8 mouse cellular contexts compared by ENCODE assay signal in genomic region chr14:45219281-45220089, GRCm38 (mm10). TPM values are rescaled to one million over a fixed set of nuclear protein-coding genes. Genes with fewer than 3 reads are reported as not detected.
A peak's percentile ranks its signal among the peaks of the same experiment; 100 is the strongest.
DNase-seq lines count a peak whose midpoint lies in the region; ATAC-seq and TF ChIP-seq lines count a peak whose summit lies in the region.

Gene Gpr137c, plus strand, starts transcription at chr14:45219717.

- no peak for TF ChIP-seq EP300 in CH12.LX (IDR thresholded peaks at IDR 0.05; ENCODE audit: low read length)

- peak within 1 kb of the TSS; percentile 56 to 77 (median 71) for H3K4me3 ChIP-seq in CH12.LX (replicated peaks in 1 of 3; ENCODE audit: low read depth in 2 of 3, low read length in 2 of 3, poor library complexity in 1 of 3)
- peak within 1 kb of the TSS; percentile 92 for H3K4me3 ChIP-seq in forebrain, embryonic 12.5 days (replicated peaks)
- peak within 1 kb of the TSS; percentile 87 for H3K4me3 ChIP-seq in heart, embryonic 16.5 days (ENCODE audit: low read length)
- peak within 1 kb of the TSS; percentile 69 for H3K4me3 ChIP-seq in liver, embryonic 13.5 days (replicated peaks)
- peak within 1 kb of the TSS; percentile 76 for H3K4me3 ChIP-seq in stomach, embryonic 14.5 days (ENCODE audit: low read depth, low read length)

- H3K36me3 ChIP-seq in CH12.LX (replicated peaks in 1 of 2; ENCODE audit: control insufficient read depth in 1 of 2, insufficient read depth in 1 of 2, low read length in 1 of 2): no peaks in the 10 kb centered on the region
- H3K36me3 ChIP-seq in forebrain, embryonic 12.5 days (replicated peaks): no peaks in the 10 kb centered on the region
- no peaks in the 10 kb centered on the region for H3K36me3 ChIP-seq in heart, embryonic 16.5 days (ENCODE audit: control insufficient read depth, insufficient read depth)
- H3K36me3 ChIP-seq in liver, embryonic 13.5 days: no peaks in the 10 kb centered on the region
- H3K36me3 ChIP-seq in stomach, embryonic 14.5 days (ENCODE audit: control insufficient read depth, insufficient read depth, low read length): no peaks in the 10 kb centered on the region

- H3K9me3 ChIP-seq in CH12.LX (replicated peaks; ENCODE audit: low read length): no peaks in the 10 kb centered on the region
- no peaks in the 10 kb centered on the region for H3K9me3 ChIP-seq in forebrain, embryonic 12.5 days
- no peaks in the 10 kb centered on the region for H3K9me3 ChIP-seq in heart, embryonic 16.5 days (replicated peaks; ENCODE audit: control insufficient read depth, low read length)
- H3K9me3 ChIP-seq in liver, embryonic 13.5 days (replicated peaks): no peaks in the 10 kb centered on the region
- no peaks in the 10 kb centered on the region for H3K9me3 ChIP-seq in stomach, embryonic 14.5 days (ENCODE audit: control insufficient read depth, low read depth, low read length)

- TF ChIP-seq CTCF in CH12.LX (conservative IDR thresholded peaks at IDR 0.05 in 1 of 2, IDR thresholded peaks at IDR 0.05 in 1 of 2; ENCODE audit: low read depth in 2 of 2, low read length in 2 of 2): no peak

- ATAC-seq in cerebellum, adult (ENCODE audit: insufficient number of reproducible peaks, low FRiP score, low TSS enrichment): peak; percentile 93
- ATAC-seq in forebrain, embryonic 12.5 days (ENCODE audit: low FRiP score): peak; percentile 98
- peak; percentile 98 for ATAC-seq in heart, embryonic 16.5 days (replicated peaks; ENCODE audit: extremely low read depth, insufficient read depth, low FRiP score)
- peak; percentile 97 for ATAC-seq in liver, embryonic 13.5 days (ENCODE audit: low read depth)
- peak; percentile 99 for ATAC-seq in stomach, embryonic 14.5 days (ENCODE audit: insufficient number of reproducible peaks, insufficient read depth, low FRiP score, low read depth)

- H3K9ac ChIP-seq in CH12.LX (ENCODE audit: insufficient read depth, low read depth): peak within 1 kb of the TSS; percentile 79
- peak within 1 kb of the TSS; percentile 96 for H3K9ac ChIP-seq in forebrain, embryonic 12.5 days
- H3K9ac ChIP-seq in heart, embryonic 16.5 days (ENCODE audit: low read length): peak within 1 kb of the TSS; percentile 85
- H3K9ac ChIP-seq in liver, embryonic 13.5 days: peak within 1 kb of the TSS; percentile 73
- H3K9ac ChIP-seq in stomach, embryonic 14.5 days (replicated peaks; ENCODE audit: low read depth, low read length): peak within 1 kb of the TSS; percentile 78

- in situ Hi-C loops in CH12.LX (cut with MboI; ENCODE audit: low pct_ligation_motif_present, low pct_unique_long_range_greater_than_20kb, low sequenced_read_pairs): no loop called here

- under 1% methylated on average over 81 of the region's 86 CpGs for WGBS in forebrain, embryonic 12.5 days
- WGBS in heart, embryonic 16.5 days: under 1% methylated on average over 64 of the region's 86 CpGs
- under 1% methylated on average over 49 of the region's 86 CpGs for WGBS in liver, embryonic 13.5 days (ENCODE audit: insufficient replicate concordance)
- under 1% methylated on average over 69 of the region's 86 CpGs for WGBS in stomach, embryonic 14.5 days

- dilution Hi-C loops in CH12.LX (cut with MboI; ENCODE audit: extremely low pct_ligation_motif_present, extremely low pct_unique_long_range_greater_than_20kb, low sequenced_read_pairs): no loop called here

- peak within 1 kb of the TSS; percentile 78 for H3K4me2 ChIP-seq in CH12.LX (ENCODE audit: insufficient read depth, low read depth, poor library complexity, severe bottlenecking)
- H3K4me2 ChIP-seq in forebrain, embryonic 12.5 days: peak within 1 kb of the TSS; percentile 68
- peak within 1 kb of the TSS; percentile 93 for H3K4me2 ChIP-seq in heart, embryonic 16.5 days (ENCODE audit: low read depth, low read length)
- H3K4me2 ChIP-seq in liver, embryonic 13.5 days: peak within 1 kb of the TSS; percentile 95
- H3K4me2 ChIP-seq in stomach, embryonic 14.5 days (replicated peaks; ENCODE audit: low read depth, low read length): peak within 1 kb of the TSS; percentile 97

- H3K27ac ChIP-seq in CH12.LX (ENCODE audit: insufficient read depth, low read depth): peak within 1 kb of the TSS; percentile 32; the same call in 1 of the 2 replicates
- peak within 1 kb of the TSS; percentile 99 for H3K27ac ChIP-seq in forebrain, embryonic 12.5 days
- peak within 1 kb of the TSS; percentile 93 for H3K27ac ChIP-seq in heart, embryonic 16.5 days (ENCODE audit: low read length)
- peak within 1 kb of the TSS; percentile 43 for H3K27ac ChIP-seq in liver, embryonic 13.5 days
- H3K27ac ChIP-seq in stomach, embryonic 14.5 days (ENCODE audit: low read length): peak within 1 kb of the TSS; percentile 88

- peaks cover 5% of the 10 kb centered on the region for H3K79me2 ChIP-seq in CH12.LX (replicated peaks; ENCODE audit: control insufficient read depth, extremely low read depth, insufficient read depth, poor library complexity, severe bottlenecking)

- TF ChIP-seq RAD21 in CH12.LX (IDR thresholded peaks at IDR 0.05; ENCODE audit: low read depth, low read length): no peak

- peak; percentile 65 for TF ChIP-seq POLR2A in CH12.LX (IDR thresholded peaks at IDR 0.05; ENCODE audit: low read depth, low read length)

- H3K4me1 ChIP-seq in CH12.LX (ENCODE audit: control insufficient read depth in 1 of 2, insufficient read depth in 2 of 2): peaks cover 0 to 24% of the 10 kb centered on the region in 2 experiments; a peak in 2 of 4 replicates
- H3K4me1 ChIP-seq in forebrain, embryonic 12.5 days: peaks cover 14% of the 10 kb centered on the region
- peaks cover 3% of the 10 kb centered on the region; the same call in 1 of the 2 replicates for H3K4me1 ChIP-seq in heart, embryonic 16.5 days (ENCODE audit: control insufficient read depth, insufficient read depth, low read length)
- peaks cover 23% of the 10 kb centered on the region for H3K4me1 ChIP-seq in liver, embryonic 13.5 days (replicated peaks)
- H3K4me1 ChIP-seq in stomach, embryonic 14.5 days (ENCODE audit: control insufficient read depth, insufficient read depth, low read length): no peaks in the 10 kb centered on the region

- DNase-seq in CH12.LX (ENCODE audit: extremely low read depth): peak; percentile 100
- peak; percentile 100 for DNase-seq in kidney, postnatal 25 days
- peak; percentile 95 for DNase-seq in liver, embryonic 13.5 days
- peak; percentile 99 to 100 for DNase-seq in natural killer cell, adult 2 months (ENCODE audit: low spot score in 2 of 2)

- peaks cover 20% of the 10 kb centered on the region for H3K27me3 ChIP-seq in CH12.LX (replicated peaks)
- H3K27me3 ChIP-seq in forebrain, embryonic 12.5 days: peaks cover 3% of the 10 kb centered on the region; the same call in 1 of the 2 replicates
- H3K27me3 ChIP-seq in heart, embryonic 16.5 days (ENCODE audit: control insufficient read depth, insufficient read depth, low read length): no peaks in the 10 kb centered on the region
- H3K27me3 ChIP-seq in liver, embryonic 13.5 days: peaks cover 32% of the 10 kb centered on the region
- H3K27me3 ChIP-seq in stomach, embryonic 14.5 days (ENCODE audit: control insufficient read depth, insufficient read depth, low read length): no peaks in the 10 kb centered on the region

TF ChIP-seq in CH12.LX, 34 proteins besides CTCF, POLR2A, EP300 and RAD21 (continues in another document):
- TF ChIP-seq BHLHE40 (IDR thresholded peaks at IDR 0.05; ENCODE audit: low read depth, low read length): peak; percentile 89
- peak; percentile 20; the same call in 1 of the 2 replicates for TF ChIP-seq USF2 (conservative IDR thresholded peaks at IDR 0.05; ENCODE audit: low read depth, low read length)
- no peak for TF ChIP-seq PAX5 (IDR thresholded peaks at IDR 0.05; ENCODE audit: low read length)
- TF ChIP-seq MAFK (IDR thresholded peaks at IDR 0.05; ENCODE audit: insufficient replicate concordance, low read length): no peak
- TF ChIP-seq KAT2A (IDR thresholded peaks at IDR 0.05; ENCODE audit: insufficient replicate concordance, low read length): 0 out of 2 replicates have a peak, but pooled peaks have one; percentile 47
- TF ChIP-seq IRF4 (IDR thresholded peaks at IDR 0.05; ENCODE audit: low read depth, low read length): no peak; the same call in 1 of the 2 replicates
- peak; percentile 82; the same call in 1 of the 2 replicates for TF ChIP-seq E2F4 (IDR thresholded peaks at IDR 0.05; ENCODE audit: insufficient replicate concordance, low read depth, low read length)
- peak; percentile 87 for TF ChIP-seq MAX (IDR thresholded peaks at IDR 0.05; ENCODE audit: low read length)
- TF ChIP-seq GABPA (IDR thresholded peaks at IDR 0.05; ENCODE audit: insufficient replicate concordance, low read depth, low read length): no peak
- peak; percentile 86 for TF ChIP-seq CHD2 (IDR thresholded peaks at IDR 0.05; ENCODE audit: low read length)
- no peak for TF ChIP-seq ZC3H11A (IDR thresholded peaks at IDR 0.05; ENCODE audit: low read depth, low read length)
- no peak for TF ChIP-seq ETS1 (conservative IDR thresholded peaks at IDR 0.05; ENCODE audit: low read depth, low read length)
- peak; percentile 24; the same call in 1 of the 2 replicates for TF ChIP-seq MEF2A (IDR thresholded peaks at IDR 0.05; ENCODE audit: borderline replicate concordance, low read depth, low read length)
- TF ChIP-seq TBP (conservative IDR thresholded peaks at IDR 0.05; ENCODE audit: low read depth, low read length): 0 out of 2 replicates have a peak, but pooled peaks have one; percentile 32
- no peak for TF ChIP-seq JUND (conservative IDR thresholded peaks at IDR 0.05; ENCODE audit: low read depth, low read length)
- TF ChIP-seq SMC3 (IDR thresholded peaks at IDR 0.05; ENCODE audit: low read depth, low read length): no peak
- TF ChIP-seq SIN3A (IDR thresholded peaks at IDR 0.05; ENCODE audit: low read length): peak; percentile 80
- no peak for TF ChIP-seq JUN (IDR thresholded peaks at IDR 0.05; ENCODE audit: insufficient read depth, low read depth, low read length)
- no peak for TF ChIP-seq ZKSCAN1 (IDR thresholded peaks at IDR 0.05; ENCODE audit: borderline replicate concordance, low read depth, low read length)
- TF ChIP-seq CHD1 (IDR thresholded peaks at IDR 0.05; ENCODE audit: low read depth, low read length): no peak
- TF ChIP-seq USF1 (IDR thresholded peaks at IDR 0.05; ENCODE audit: low read depth, low read length): peak; percentile 64
- TF ChIP-seq TCF12 (IDR thresholded peaks at IDR 0.05; ENCODE audit: low read depth, low read length): peak; percentile 55; the same call in 1 of the 2 replicates

RNA-seq across cellular contexts. Expression of gene Gpr137c, which starts in this region (rescaled TPM):
- 0.13 and 0.55 TPM in 2 replicates for total RNA-seq in CH12.LX (2012; rRNA removed)
- total RNA-seq in CH12.LX (2014; rRNA removed): 0.12 TPM in 1 of 2 replicates, not detected in the other
- 0.07 and 0.19 TPM in 2 replicates for polyA plus RNA-seq in CH12.LX (2012; ENCODE audit: insufficient read length, low read depth)
- polyA plus RNA-seq in forebrain, embryonic 12.5 days (2016; fragmentation: Nextera tagmentation; extraction: Ambion mirVana): 12.5 and 14.1 TPM in 2 replicates
- 3.0 and 3.3 TPM in 2 replicates for polyA plus RNA-seq in heart, embryonic 16.5 days (2015; fragmentation: Nextera tagmentation; extraction: Ambion mirVana)
- polyA plus RNA-seq in liver, embryonic 13.5 days (2015; fragmentation: Nextera tagmentation; extraction: Ambion mirVana): 0.09 and 0.10 TPM in 2 replicates
- 4.1 and 4.8 TPM in 2 replicates for polyA plus RNA-seq in stomach, embryonic 14.5 days (2014; fragmentation: Nextera tagmentation; extraction: Ambion mirVana)

Comparison
In these comparisons a context has a peak if more than half of its experiments do, and no peak if none do; other contexts are left out.
1. Peak in every context shown above with its lines: DNase-seq, ATAC-seq, H3K4me3 ChIP-seq and H3K27ac ChIP-seq.
2. Peak in DNase-seq, H3K4me3 ChIP-seq, H3K27ac ChIP-seq, H3K9ac ChIP-seq and H3K4me2 ChIP-seq in CH12.LX; RNA of the gene not detected or under 1 TPM.
3. Peak in DNase-seq, ATAC-seq, H3K4me3 ChIP-seq, H3K27ac ChIP-seq, H3K9ac ChIP-seq and H3K4me2 ChIP-seq in liver, embryonic 13.5 days; RNA of the gene not detected or under 1 TPM.
4. H3K27ac ChIP-seq: peak in every context shown above with its lines; median percentile 99 in forebrain, embryonic 12.5 days; 93 in heart, embryonic 16.5 days; 88 in stomach, embryonic 14.5 days; 43 in liver, embryonic 13.5 days; 32 in CH12.LX.